Mouse (Mus musculus): ENCODE measurements around the gene Ccdc84. TPM values are rescaled to one million over a fixed set of nuclear protein-coding genes. Genes with fewer than 3 reads are reported as not detected.
"Not testable (repeated sequence)": the region's sequence is repeated elsewhere in the genome, so short reads cannot be mapped to it uniquely, and the experiment has no call there.

Ccdc84 gene
- polyA plus RNA-seq (2015; fragmentation: Nextera tagmentation; extraction: Ambion mirVana) = 28.2 and 32.9 TPM in 2 replicates

DNA sequence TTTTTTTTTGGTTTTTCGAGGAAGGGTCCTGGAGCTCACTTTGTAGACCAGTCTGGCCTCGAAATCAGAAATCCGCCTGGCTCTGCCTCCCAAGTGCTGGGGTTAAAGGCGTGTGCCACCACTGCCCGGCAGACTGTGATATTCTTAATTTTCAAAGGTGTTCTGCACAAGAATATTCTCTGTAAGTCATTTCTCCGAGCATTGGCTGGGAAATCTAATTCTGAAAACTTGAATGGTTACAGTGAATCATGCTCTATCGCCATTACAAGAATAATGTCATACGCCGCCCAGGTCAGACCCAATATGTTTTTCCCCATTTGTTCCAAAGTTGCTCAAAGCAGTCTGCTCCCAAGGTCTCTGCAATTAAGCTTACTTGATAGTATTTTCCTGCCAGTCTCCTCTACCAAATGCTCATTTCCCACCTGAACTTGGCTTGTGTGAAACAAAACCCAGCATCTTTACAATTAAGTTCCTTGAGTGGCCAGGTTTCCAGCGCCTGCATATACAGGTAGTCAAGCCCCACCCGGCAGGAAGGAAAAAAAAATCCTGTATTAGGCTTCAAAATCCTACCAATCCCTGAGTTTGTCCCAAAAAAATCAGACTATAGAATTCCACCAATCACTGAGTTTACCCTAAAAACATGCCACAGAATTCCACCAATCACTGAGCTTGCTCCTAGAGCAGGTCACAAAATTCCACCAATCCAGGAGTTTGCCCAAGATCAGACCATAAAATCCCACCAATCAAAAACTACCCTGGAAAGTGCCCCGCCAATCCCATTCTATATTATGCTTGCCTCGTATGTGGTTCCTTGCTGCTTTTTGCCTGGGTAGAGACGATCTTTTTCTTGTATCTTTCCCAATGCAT, at the start of gene Ccdc84:
Gene Ccdc84, minus strand, starts transcription at position 51 of the 867 bp plus-strand sequence.
- H3K4me1 ChIP-seq (replicated peaks) = peaks cover 18% of the 10 kb centered on the region
- peaks cover 10% of the 10 kb centered on the region for H3K36me3 ChIP-seq
- H3K4me2 ChIP-seq = peak within 1 kb of the TSS; percentile 90
- peak within 1 kb of the TSS; percentile 84 for H3K27ac ChIP-seq
- H3K9me3 ChIP-seq = no peaks in the 10 kb centered on the region
- ATAC-seq (ENCODE audit: low FRiP score) = no peak
- no peaks in the 10 kb centered on the region; the same call in 1 of the 2 replicates for H3K27me3 ChIP-seq
- peak within 1 kb of the TSS; percentile 96 for H3K9ac ChIP-seq
- peak within 1 kb of the TSS; percentile 81 for H3K4me3 ChIP-seq
- 78% methylated on average over 14 of the region's 14 CpGs for WGBS

DNA sequence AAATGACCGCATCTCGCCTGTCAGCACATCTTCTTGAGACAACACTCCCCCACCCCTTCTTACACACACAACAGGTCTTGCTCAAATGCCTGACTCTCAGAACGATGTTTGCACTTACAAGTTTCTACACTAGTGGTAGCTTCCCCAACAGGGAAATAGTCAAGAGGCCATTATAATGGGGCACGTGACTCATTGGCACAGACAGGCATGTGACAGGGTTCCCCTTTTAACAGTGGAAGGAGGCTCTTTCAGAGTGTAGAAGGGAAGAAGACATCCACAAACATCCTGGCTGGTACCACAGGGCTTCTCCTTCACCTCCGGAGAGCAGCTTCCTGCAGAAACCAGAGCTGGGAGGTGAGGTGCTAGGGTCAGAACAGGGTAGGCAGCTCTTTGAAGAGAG, 43.6 kb upstream of the Ccdc84 start:
- peaks cover 17% of the 10 kb centered on the region for H3K4me1 ChIP-seq (replicated peaks)
- H3K9me3 ChIP-seq = no peaks in the 10 kb centered on the region
- H3K36me3 ChIP-seq = no peaks in the 10 kb centered on the region
- H3K9ac ChIP-seq = no peak overlapping the region
- H3K4me2 ChIP-seq = no peak overlapping the region
- no peak overlapping the region for H3K27ac ChIP-seq
- no peaks in the 10 kb centered on the region for H3K27me3 ChIP-seq
- 91% methylated on average over 5 of the region's 5 CpGs for WGBS
- ATAC-seq (ENCODE audit: low FRiP score) = no peak
- H3K4me3 ChIP-seq = no peak overlapping the region

DNA sequence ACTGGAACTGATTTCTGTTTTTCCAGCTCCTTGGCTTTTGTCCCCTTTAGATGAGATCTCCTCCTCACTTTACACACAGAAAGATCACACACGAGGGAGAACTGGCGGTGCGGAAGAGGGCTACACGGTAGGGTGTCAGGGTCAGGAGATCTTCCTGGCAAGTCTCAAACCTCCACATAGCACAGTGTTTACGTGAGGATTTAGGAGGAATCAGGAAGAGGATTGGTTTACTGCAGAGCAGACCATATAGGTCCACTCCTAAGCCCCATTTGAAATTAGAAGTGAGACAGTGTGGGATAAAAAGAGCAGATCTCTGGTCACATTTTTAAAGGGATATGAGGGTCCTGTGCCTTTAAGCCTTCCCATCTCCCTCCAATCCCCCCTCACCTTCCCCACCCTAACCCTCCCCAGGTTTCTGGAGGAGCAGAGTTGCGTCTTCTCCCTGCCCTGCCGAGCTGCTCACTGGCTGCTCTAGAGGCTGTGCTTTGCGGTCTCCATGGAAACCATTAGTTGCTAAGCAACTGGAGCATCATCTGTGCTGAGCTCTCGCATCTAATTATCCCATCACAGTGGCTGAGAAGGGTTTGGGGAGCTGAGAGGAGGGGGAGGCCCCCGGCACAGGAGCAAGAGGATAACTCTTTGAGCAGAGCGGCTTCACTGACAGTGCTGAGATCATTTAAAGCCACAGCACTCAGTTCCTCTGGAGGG, 38.8 kb upstream of the Ccdc84 start:
- ATAC-seq (ENCODE audit: low FRiP score) = peak; percentile 97
- 3% methylated on average over 11 of the region's 11 CpGs for WGBS
- no peaks in the 10 kb centered on the region for H3K9me3 ChIP-seq
- peak overlapping the region; percentile 1; the same call in 1 of the 2 replicates for H3K4me3 ChIP-seq
- H3K9ac ChIP-seq = peak overlapping the region; percentile 56
- H3K4me1 ChIP-seq (replicated peaks) = peaks cover 45% of the 10 kb centered on the region
- H3K27ac ChIP-seq = peak overlapping the region; percentile 92
- peak overlapping the region; percentile 43 for H3K4me2 ChIP-seq
- no peaks in the 10 kb centered on the region for H3K36me3 ChIP-seq
- peaks cover 15% of the 10 kb centered on the region for H3K27me3 ChIP-seq

DNA sequence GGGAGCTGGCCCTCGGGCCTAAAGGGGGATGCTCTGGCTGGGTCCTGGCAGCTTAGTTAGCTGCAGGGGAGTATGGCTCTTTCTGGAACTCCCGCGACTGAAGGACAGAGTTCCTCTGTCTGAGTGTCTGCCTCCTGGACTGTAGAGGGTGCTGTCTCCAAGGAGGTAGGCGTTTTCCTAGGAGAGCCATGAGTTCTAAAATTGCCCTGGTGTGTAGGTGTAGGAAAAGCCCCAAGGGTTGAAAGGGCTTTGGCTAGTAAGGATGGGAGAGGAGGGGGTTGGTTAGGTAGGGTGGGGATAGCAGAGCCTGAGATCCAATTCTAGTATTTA, 36.5 kb upstream of the Ccdc84 start, which contains the start of gene Upk2:
Gene Upk2, minus strand, starts transcription at position 86 of the 330 bp plus-strand sequence.
- Histone ChIP-seq H3K9ac (0 out of 2 replicates have a peak within 1 kb of the TSS, but pooled peaks have one; percentile 36), H3K4me2 (no peak within 1 kb of the TSS), H3K36me3 (no peaks in the 10 kb centered on the region), H3K9me3 (no peaks in the 10 kb centered on the region), H3K27me3 (peaks cover 15% of the 10 kb centered on the region), H3K27ac (no peak within 1 kb of the TSS; the same call in 1 of the 2 replicates), H3K4me3 (no peak within 1 kb of the TSS), H3K4me1 (replicated peaks) (peaks cover 45% of the 10 kb centered on the region)
- no peak for ATAC-seq (ENCODE audit: low FRiP score)
- 23% methylated on average over 4 of the region's 4 CpGs for WGBS

DNA sequence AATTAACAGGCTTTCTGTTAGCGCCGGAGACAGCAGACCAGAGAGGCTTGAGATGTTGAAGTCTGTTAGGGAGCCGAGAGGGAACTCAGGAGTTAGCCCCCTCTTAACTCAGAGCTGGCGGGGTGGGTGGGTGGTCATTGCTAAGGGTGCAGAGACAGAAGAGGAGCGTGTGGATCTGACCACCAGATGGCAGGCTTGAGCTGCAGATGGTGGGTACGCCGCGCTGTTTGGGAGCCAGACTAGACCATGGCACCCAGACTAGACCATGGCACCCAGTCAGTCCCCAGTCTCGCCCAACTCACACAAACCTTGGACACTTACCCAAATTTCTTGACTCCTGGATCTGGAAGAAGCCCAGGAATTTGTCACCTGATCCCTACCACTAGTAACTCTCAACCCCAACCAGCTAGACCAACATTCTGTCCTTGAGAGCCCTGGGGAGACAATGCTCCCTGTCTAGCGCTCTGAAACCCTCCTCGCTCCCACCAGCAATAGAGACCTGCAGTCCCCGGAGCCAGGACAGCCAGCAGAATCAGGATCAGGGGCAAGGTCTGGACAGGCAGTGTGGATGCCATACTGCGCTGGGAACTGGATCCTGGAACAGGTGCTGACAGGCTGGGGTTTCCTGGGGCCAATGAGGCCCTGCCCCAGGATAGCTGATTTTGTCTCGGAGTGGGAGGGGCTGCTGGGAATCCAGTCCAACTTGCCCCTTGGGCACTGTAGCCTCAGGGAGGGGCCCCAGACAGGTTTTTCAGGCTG, 35.9 kb upstream of the Ccdc84 start:
- H3K9me3 ChIP-seq = no peaks in the 10 kb centered on the region
- H3K9ac ChIP-seq = 0 out of 2 replicates have a peak overlapping the region, but pooled peaks have one; percentile 36
- H3K4me1 ChIP-seq (replicated peaks) = peaks cover 45% of the 10 kb centered on the region
- H3K27ac ChIP-seq = no peak overlapping the region
- no peak overlapping the region for H3K4me2 ChIP-seq
- no peak overlapping the region for H3K4me3 ChIP-seq
- peaks cover 15% of the 10 kb centered on the region for H3K27me3 ChIP-seq
- WGBS = 7% methylated on average over 14 of the region's 14 CpGs
- no peaks in the 10 kb centered on the region for H3K36me3 ChIP-seq
- ATAC-seq (ENCODE audit: low FRiP score) = peak; percentile 62

DNA sequence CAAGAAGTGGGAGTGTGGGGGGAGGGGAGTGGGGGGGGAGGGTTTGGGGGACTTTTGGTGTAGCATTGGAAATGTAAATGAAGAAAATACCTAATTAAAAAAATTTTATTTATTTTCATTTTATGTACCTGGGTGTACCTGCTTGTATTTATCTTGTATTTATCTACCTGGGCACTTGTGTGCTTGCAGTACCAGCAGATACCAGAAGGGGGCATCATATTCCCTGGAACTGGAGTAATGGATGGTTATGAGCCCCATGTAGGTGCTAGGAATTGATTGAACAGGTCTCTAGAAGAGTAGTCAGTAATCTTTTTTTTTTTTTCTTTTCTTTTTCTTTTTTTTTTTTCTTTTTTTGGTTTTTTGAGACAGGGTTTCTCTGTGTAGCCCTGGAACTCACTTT, 32.0 kb upstream of the Ccdc84 start:
- no peak for ATAC-seq (ENCODE audit: low FRiP score)
- Histone ChIP-seq H3K9me3 (no peaks in the 10 kb centered on the region), H3K4me3 (no peak overlapping the region), H3K27ac (no peak overlapping the region), H3K4me1 (replicated peaks) (peaks cover 14% of the 10 kb centered on the region), H3K36me3 (no peaks in the 10 kb centered on the region), H3K27me3 (peaks cover 15% of the 10 kb centered on the region), H3K4me2 (no peak overlapping the region), H3K9ac (no peak overlapping the region)

DNA sequence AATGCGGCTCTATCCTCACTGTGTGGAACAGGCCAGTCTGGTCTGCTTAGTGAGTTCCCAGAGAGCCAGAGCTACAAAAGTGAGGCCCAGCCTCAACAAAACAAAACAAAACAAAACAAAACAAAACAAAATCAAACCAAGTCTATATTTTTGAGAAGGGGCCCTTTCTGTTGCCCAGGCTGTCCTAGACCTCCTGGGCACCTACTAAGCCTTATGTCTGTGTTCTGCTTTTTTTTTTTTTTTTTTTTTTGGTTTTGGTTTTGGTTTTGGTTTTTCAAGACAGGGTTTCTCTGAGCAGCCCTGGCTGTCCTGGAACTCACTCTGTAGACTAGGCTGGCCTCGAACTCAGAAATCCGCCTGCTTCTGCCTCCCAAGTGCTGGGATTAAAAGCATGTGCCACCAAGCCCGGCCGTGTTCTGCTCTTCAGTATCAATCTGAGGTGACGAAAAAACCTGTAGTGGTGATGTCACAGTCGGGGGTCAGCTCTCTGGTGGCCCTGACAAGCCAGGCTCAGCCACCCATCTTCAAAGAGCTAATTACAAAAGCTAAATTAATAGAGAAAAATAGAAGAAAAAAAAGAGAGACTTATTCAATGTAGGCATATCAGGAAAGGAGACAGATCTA, 26.1 kb upstream of the Ccdc84 start:
- H3K27ac ChIP-seq; H3K27me3 ChIP-seq; H3K36me3 ChIP-seq; ATAC-seq (ENCODE audit: low FRiP score); H3K4me2 ChIP-seq; H3K9me3 ChIP-seq; H3K4me1 ChIP-seq (replicated peaks); H3K4me3 ChIP-seq; H3K9ac ChIP-seq: not testable (repeated sequence)
- WGBS = 88% methylated on average over 7 of the region's 7 CpGs

DNA sequence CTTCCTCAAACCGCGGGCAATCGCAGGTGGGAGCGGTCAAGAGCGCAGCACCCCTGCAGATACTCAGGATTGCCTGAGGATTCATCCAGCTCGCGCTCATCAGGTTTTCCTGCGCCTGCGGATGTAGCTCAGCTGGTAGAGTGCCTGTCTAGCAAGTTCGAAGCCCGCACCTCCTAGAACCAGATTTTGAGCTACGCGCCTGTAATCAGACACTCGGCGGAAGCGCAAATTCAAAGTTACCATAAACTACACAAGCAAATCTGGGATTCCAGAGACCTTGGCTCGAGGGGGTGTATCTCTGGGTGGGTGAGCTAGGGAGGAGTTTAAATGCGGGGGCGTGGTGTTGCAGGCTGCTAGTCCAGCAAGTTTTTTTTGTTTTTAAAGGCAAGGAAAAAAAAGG, 22.6 kb upstream of the Ccdc84 start, which contains the start of gene Foxr1:
Gene Foxr1, minus strand, starts transcription at position 176 of the 400 bp plus-strand sequence.
- no peaks in the 10 kb centered on the region for H3K4me1 ChIP-seq (replicated peaks)
- no peaks in the 10 kb centered on the region for H3K27me3 ChIP-seq
- 74% methylated on average over 19 of the region's 19 CpGs for whole genome bisulfite sequencing
- no peaks in the 10 kb centered on the region for H3K9me3 ChIP-seq
- ATAC-seq (ENCODE audit: low FRiP score) = no peak
- no peak within 1 kb of the TSS for H3K9ac ChIP-seq
- H3K27ac ChIP-seq = no peak within 1 kb of the TSS
- no peaks in the 10 kb centered on the region for H3K36me3 ChIP-seq
- H3K4me3 ChIP-seq = no peak within 1 kb of the TSS
- H3K4me2 ChIP-seq = no peak within 1 kb of the TSS

DNA sequence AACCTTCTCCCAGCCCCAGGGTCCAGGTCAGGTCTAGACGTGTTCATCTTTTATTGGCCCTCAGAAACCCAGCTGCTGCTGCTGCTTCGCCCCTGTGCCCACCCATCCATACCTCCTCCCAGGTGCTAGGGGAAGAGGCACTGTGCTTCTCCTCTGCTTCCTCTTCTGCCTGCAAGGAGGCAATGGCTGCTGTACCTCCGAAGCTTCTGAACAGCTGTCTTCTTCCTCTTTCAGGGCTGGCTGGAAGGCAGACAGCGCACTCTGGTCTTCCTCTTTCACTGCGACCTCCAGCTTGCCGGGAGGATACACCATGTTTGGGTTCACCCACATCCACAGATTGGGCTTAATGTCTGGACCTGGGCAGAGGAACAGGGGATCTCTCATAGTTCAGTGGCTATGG, 17.4 kb upstream of the Ccdc84 start:
- no peaks in the 10 kb centered on the region for H3K36me3 ChIP-seq
- no peaks in the 10 kb centered on the region; the same call in 1 of the 2 replicates for H3K4me1 ChIP-seq (replicated peaks)
- ATAC-seq (ENCODE audit: low FRiP score) = no peak
- WGBS = 86% methylated on average over 6 of the region's 6 CpGs
- H3K4me2 ChIP-seq = no peak overlapping the region
- H3K9me3 ChIP-seq = no peaks in the 10 kb centered on the region
- H3K27me3 ChIP-seq = no peaks in the 10 kb centered on the region
- H3K9ac ChIP-seq = no peak overlapping the region
- H3K27ac ChIP-seq = no peak overlapping the region
- H3K4me3 ChIP-seq = no peak overlapping the region

DNA sequence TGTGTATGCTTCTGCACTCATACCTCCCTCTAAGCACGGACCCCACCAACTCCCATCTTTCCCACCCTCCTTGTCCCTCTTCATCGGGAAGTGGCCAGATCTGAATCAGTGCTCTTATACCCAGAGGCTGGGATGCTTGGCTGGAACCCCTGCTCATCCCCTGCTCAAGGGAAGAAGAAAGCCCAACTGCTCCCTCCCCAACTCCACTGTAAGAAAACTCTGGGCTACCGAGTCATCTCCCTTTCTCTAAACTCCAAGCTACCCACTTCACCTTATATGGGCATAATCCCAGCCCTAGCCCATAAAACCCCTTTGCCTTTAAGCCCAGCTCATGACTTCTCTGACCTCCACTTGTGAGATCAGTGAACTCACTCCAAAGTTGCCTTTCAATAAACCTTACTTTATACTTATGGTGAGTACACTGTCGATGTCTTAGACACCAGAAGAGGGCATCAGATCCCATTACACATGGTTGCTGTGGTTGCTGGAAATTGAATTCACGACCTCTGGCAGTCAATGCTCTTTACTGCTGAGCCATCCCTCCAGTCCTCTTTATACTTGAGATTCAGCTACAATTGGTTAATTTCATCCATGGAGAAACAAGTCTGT, 14.3 kb upstream of the Ccdc84 start:
- no peaks in the 10 kb centered on the region; the same call in 1 of the 2 replicates for H3K4me1 ChIP-seq (replicated peaks)
- H3K4me2 ChIP-seq = no peak overlapping the region
- no peaks in the 10 kb centered on the region for H3K36me3 ChIP-seq
- no peaks in the 10 kb centered on the region for H3K9me3 ChIP-seq
- no peak for ATAC-seq (ENCODE audit: low FRiP score)
- 64% methylated on average over 5 of the region's 5 CpGs for WGBS
- no peak overlapping the region for H3K9ac ChIP-seq
- no peak overlapping the region for H3K4me3 ChIP-seq
- H3K27ac ChIP-seq = no peak overlapping the region
- H3K27me3 ChIP-seq = no peaks in the 10 kb centered on the region

DNA sequence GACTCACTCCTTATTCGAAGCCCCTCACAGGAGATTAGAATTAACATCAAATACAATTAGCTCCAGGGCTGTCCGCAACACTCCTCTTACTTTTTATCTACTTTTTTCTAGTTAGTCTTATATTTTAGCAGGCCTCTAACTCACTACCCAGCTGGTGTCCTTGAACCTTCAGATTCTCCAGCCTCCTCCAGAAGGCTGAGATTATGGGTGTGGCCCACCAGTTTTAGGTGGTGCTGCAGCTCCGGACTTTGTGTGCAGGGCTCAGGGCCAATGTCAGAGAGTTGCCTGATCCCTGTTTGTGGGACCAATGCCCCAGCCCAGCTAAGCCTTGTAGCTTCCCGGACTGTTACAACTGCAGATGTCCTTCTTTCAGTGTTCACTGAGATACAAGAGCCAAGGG, 5.2 kb upstream of the Ccdc84 start:
- Histone ChIP-seq H3K4me2 (no peak overlapping the region), H3K4me3 (no peak overlapping the region), H3K9ac (no peak overlapping the region), H3K9me3 (no peaks in the 10 kb centered on the region), H3K4me1 (replicated peaks) (peaks cover 2% of the 10 kb centered on the region; the same call in 1 of the 2 replicates), H3K36me3 (no peaks in the 10 kb centered on the region), H3K27me3 (no peaks in the 10 kb centered on the region; the same call in 1 of the 2 replicates), H3K27ac (no peak overlapping the region)
- no peak for ATAC-seq (ENCODE audit: low FRiP score)
- 92% methylated on average over 4 of the region's 4 CpGs for WGBS
